Mouse (Mus musculus): Measurements from ENCODE around the gene Qser1.
A peak's percentile ranks its signal among the peaks of the same experiment; 100 is the strongest.

The Qser1 gene

DNA sequence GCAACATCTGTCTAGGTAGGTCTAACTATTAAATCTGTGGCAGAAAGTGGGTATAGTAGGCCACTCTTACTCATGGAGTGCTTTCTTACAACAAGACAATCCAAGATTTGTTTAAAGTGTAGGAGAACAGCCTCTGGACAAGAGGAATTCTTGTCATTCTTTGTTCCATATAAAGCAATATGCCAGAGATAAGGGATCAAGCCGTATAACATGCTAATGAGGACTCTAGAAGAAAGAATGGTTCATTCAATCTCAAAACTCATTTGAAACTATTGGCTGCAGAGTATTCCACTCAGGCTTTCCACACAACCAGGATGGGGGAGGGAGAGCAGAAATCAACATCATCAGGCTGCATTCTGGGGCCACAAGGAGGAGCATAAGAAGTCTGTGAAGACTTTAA is 89.2 kb downstream of the Qser1 start:
- no peak for DNase-seq

DNA sequence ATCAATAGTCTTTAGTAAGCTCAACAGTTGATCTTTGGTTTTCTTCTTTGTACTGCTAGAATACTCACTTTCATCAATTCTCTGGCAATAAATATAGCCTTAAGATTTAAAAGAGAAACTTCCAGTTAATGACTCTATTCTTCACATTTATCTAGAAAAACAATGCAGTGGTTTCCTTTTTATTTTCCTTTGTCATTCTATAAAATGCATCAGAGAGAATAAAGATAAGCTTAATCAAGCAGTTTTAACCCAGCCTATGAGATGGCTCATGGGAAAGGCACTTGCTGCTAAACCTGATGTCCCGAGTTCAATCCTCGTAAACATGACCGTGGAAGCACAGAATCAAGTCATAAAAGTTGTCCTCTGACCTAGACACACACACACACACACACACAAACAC is 94.5 kb downstream of the Qser1 start:
- no peak for DNase-seq

DNA sequence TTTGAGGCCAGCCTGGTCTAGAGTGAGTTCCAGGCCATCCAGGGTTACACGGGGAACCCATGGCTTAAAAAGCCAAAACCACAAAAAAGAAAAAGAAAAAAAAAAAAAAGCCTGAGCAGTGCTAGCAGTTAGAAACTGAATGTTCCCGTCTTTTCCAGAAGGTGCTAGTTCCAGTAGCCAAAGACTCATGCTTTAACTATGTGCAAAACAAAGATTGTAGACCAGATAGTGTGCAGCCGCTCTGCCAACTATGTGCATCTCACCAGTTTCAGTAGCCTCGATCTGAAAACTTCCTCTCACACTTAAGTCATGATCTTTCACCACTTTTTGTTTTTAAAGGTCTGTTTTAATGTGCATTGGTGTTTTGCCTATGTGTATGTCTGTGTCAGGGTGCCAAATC is 98.7 kb downstream of the Qser1 start:
- DNase-seq = no peak

DNA sequence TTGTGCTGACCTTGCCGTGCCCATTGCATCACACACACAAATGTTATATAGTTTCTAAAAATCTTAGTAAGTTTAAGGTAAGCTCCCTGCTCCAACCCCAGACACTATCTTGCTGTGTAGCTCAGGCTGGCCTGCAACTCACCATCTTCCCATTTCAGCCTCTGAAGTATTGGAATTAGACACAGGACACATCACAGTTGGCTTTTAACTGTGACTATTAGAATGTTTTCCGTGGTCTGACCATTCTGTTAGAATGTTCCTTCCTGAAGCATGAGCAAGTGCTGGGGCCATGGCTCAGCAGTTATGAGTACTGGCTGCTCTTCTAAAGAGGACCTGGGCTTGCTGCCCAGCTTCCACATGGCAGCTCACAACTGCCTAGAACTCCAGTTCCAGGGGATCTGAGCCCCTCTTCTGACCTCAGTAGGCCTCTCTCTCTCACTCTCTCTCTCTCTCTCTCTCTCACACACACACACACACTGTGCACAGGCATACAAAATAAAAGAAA is 99.3 kb downstream of the Qser1 start:
- no peak for DNase-seq

DNA sequence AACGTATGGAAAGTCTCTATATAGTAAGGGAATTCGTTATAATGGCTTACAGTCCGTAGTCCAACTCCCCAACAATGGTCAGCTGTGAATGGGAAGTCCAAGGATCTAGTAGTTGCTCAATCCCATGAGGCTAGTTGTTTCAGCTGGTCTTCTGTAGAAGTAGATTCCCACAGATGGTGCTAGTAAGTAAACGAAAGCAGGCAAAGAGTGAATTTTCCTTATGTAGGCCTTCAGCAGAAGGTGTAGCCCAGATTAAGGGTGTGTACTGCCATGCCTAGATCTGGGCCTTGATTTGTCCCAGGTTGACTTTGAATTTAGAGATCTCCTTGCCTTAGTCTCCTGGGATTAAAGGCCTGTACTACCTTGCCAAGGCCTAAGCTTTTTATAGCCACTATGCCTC is 100.3 kb downstream of the Qser1 start, which contains the start of gene Pin1rt1:
Gene Pin1rt1 (minus strand): TSS at position 101 of the 400 bp plus-strand sequence.
- no peak for DNase-seq

DNA sequence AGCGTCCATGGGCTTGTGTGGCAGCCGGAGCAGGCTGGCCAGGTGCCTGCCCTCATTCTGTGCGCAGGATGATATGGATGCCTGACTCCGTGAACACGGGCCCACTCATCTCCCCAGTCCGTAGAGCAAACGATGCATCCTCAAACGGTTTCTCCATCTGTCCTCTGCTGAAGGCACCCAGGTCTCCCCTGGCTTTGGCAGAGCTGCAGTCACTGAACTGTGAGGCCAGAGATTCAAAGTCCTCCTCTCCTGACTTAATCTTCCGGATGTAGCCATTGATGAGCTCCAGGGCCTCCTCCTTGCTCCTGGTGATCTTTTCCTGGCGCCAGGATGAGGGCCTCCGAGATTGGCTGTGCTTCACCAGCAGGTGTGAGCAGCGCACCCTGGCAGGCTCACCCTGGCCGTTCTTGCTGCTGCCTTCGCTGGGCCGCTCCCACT is 102.3 kb downstream of the Qser1 start:
- peak; percentile 67 for DNase-seq

DNA sequence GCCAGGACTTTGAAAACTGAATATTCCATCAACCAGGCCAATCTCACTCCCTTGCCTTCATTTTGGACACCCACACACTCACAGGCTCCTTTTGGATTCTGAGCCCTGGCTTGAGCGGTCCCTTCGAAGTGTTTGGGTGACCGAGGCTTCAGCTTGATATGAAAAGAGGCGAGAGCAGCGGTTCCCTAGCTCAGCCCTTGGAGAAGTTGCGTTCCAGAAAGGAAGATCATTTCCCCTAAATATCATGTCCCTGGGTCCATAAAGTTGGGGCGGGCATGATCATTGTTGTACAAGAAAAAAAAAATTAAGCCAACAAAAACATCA is 104.1 kb downstream of the Qser1 start:
- no peak for DNase-seq

DNA sequence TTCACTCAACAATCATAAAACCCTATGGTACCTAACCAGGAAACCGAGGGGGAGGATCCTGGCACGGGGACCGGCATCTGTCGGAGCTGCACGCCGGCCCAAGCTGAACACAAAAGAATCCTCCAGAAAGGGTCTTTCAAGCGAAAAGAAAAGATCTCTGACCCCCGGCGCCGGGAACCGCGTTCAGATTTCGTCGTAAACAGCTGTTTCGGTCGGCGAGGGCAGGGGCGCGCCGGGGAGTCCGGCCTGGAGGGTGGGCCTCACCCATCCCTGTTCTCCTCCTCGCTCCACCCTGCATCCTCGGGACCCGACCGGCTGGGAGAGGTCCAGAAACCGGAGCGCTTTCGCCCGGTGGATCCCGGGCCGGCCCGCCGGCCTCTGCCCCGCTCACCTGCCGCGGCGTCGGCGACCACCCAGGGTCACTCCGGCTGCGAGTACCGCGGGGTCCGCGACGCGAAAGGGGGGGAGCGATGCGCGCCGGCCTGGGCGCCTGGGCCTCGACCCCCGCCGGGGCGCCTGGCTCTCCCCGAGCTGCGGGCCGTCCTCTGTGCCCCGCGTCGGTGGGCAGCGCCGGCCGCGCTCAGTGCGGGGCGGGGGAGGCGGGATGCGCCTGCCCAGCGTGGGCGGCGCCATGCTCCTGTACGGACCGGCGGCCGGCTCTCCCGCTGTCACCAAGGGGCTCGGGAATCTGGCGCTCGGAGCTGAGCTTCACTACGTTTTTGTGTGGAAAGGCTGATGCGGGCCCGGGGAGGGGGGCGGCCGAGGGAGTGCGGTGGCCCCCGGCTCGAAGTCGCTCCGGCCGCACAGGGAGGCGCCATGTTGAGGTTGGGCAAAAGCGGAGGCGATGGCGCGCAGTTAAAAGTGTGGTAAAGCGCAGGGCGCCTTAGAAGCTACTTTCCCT is 104.7 kb downstream of the Qser1 start, which contains the start of gene Tcp11l1:
Gene Tcp11l1 (minus strand): TSS at position 585 of the 901 bp plus-strand sequence.
- peak; percentile 75 for DNase-seq

DNA sequence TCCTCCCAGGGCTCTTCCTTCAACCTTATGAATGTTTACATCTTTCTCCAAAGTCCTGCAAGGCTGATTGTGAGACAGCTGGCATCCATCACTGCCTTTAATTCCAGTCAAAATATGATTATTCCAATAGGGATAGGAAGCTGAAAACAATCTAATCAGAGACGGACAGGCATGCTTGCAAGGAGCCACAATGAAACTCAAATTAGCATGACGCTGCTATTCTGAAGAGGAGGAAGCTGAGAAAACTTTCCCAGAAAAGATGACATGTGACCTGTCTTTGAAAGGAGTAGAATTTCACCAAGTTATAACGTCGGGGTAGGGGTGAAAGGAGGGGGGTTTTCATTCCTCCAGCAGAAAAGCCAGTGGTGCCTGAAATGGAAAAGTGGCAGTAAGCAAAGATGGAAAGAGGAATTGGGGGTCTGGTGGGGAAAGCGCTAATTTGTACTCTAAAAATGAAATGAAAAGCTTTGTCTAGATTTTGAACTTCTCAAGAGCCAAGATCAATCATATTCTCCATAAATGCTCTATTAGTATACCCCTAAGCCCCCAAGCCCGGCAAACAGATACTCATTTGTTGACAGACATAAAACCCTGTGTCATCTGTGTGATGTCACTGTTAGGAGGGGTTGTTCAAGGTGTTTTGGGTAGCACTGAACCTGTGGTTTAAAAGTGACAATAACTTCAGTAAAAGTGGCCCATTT is 105.7 kb downstream of the Qser1 start:
- no peak for DNase-seq

DNA sequence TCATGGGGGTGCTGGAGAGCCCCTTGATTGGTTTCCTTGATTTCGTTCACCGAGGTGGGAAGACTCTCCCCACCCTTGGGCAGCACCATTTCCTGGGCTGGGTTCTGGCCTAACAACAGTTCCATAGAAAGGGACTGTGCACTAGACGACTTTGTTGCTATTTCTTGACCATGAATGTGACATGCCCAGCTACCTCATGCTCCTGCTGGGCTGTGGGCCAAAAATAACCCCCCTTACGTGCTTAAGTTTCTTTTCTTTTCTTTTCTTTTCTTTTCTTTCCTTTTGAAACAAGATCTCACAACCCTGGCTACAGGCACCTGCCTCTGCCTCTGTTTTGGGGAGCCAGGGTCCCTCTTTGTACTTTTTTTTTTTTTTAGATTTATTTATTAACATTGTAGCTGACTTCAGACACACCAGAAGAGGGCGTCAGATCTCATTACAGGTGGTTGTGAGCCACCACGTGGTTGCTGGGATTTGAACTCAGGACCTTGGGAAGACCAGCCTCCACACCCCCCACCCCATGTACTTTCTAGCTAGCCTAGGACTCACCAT is 106.7 kb downstream of the Qser1 start:
- no peak for DNase-seq
